Mouse (Mus musculus) forebrain, postnatal 0 days (tissue): Measurements from ENCODE around the gene Sema3b. TPM values are rescaled to one million over a fixed set of nuclear protein-coding genes. Genes with fewer than 3 reads are reported as not detected.

Experiments
- ATAC-seq: fragments of 200-750 bp; cut with Nextera tagmentation; 2 replicates; pipeline ENCODE4 v1.8.0; 2017; ENCODE audit warnings: mild to moderate bottlenecking, moderate library complexity
- DNase-seq: peaks from one replicate; pipeline ENCODE4 v3.0.0-alpha.2; 2015
- H3K27ac ChIP-seq: fragments of 300-500 bp; sonication (generic); 2 replicates; pipeline ENCODE4 v1.5.1; 2014; ENCODE audit warnings: low read depth, mild to moderate bottlenecking, antibody characterized with exemption, low read length, moderate library complexity, mixed read lengths
- H3K27me3 ChIP-seq: fragments of 300-500 bp; sonication (generic); 2 replicates; pipeline ENCODE4 v1.6.1; 2014; ENCODE audit warnings: mild to moderate bottlenecking, low read length, mixed read lengths; ENCODE audit not compliant: insufficient read depth
- H3K36me3 ChIP-seq: fragments of 300-500 bp; sonication (generic); 2 replicates; pipeline ENCODE4 v1.6.1; 2014; ENCODE audit warnings: mild to moderate bottlenecking, moderate library complexity; ENCODE audit not compliant: insufficient read depth
- H3K4me1 ChIP-seq: fragments of 300-500 bp; sonication (generic); 2 replicates; pipeline ENCODE4 v1.6.1; 2014; ENCODE audit warnings: antibody characterized with exemption; ENCODE audit not compliant: insufficient read depth
- H3K4me2 ChIP-seq: fragments of 300-500 bp; sonication (generic); 2 replicates; pipeline ENCODE4 v1.6.1; 2014; ENCODE audit warnings: low read depth, mild to moderate bottlenecking, moderate library complexity
- H3K4me3 ChIP-seq: fragments of 300-500 bp; sonication (generic); 2 replicates; pipeline ENCODE4 v1.5.1; 2014; ENCODE audit warnings: low read depth, low read length, mixed read lengths
- H3K9ac ChIP-seq: fragments of 300-500 bp; sonication (generic); 2 replicates; pipeline ENCODE4 v1.6.1; 2014; ENCODE audit warnings: mild to moderate bottlenecking
- H3K9me3 ChIP-seq: fragments of 300-500 bp; sonication (generic); 2 replicates; pipeline ENCODE4 v1.6.1; 2016; ENCODE audit warnings: low read length
- CTCF ChIP-seq: sonication (generic); IDR thresholded peaks from 2 replicates; pipeline ENCODE4 v1.5.1; 2016; ENCODE audit warnings: antibody characterized with exemption, control low read depth, low read depth
- WGBS: fragments of 180-500 bp; shearing (Covaris S2); extraction: QIAGEN DNeasy Blood & Tissue Kit; methylation state at CpG from one replicate; pipeline ENCODE4 v1.1.7; 2014; 5-methylcytosine and 5-hydroxymethylcytosine counted together
- polyA plus RNA-seq: library from polyadenylated mRNA; unstranded; fragments of >200 nt; fragmentation: Nextera tagmentation; extraction: Ambion mirVana; gene quantifications from 2 replicates; pipeline ENCODE4 v1.2.1, GENCODE M21; 2015
- total RNA-seq: library from RNA; depleted of rRNA; stranded (reverse); fragments of >200 nt; gene quantifications from 2 replicates; pipeline ENCODE4 v1.2.3, GENCODE M21; 2014

Gene Sema3b
- total and polyA plus RNA-seq, 2 experiments from 2014 or later, result 4.4 to 6.5 TPM

GRCm38 (mm10) chr9:107598385-107598784 lies 10.6 kb downstream of the Sema3b start:
- peaks cover 9% of the 10 kb centered on the region for H3K36me3 ChIP-seq
- no peak overlapping the region for H3K27ac ChIP-seq
- no peaks in the 10 kb centered on the region for H3K9me3 ChIP-seq
- TF ChIP-seq CTCF, result no peak
- no peaks in the 10 kb centered on the region for H3K27me3 ChIP-seq
- no peak overlapping the region for H3K9ac ChIP-seq
- ATAC-seq, result no peak
- no peak overlapping the region for H3K4me3 ChIP-seq
- no peak overlapping the region for H3K4me2 ChIP-seq
- 74% methylated on average over 5 of the region's 5 CpGs for WGBS
- no peaks in the 10 kb centered on the region for H3K4me1 ChIP-seq
- no peak for DNase-seq

GRCm38 (mm10) chr9:107596619-107597569 lies 12.1 kb downstream of the Sema3b start:
- no peak overlapping the region for H3K4me2 ChIP-seq
- H3K9ac ChIP-seq, result no peak overlapping the region
- no peak overlapping the region for H3K4me3 ChIP-seq
- no peaks in the 10 kb centered on the region for H3K27me3 ChIP-seq
- WGBS, result 86% methylated on average over 11 of the region's 11 CpGs
- DNase-seq (no peak), ATAC-seq (no peak)
- no peaks in the 10 kb centered on the region for H3K4me1 ChIP-seq
- H3K36me3 ChIP-seq, result peaks cover 22% of the 10 kb centered on the region
- H3K27ac ChIP-seq, result no peak overlapping the region
- no peaks in the 10 kb centered on the region for H3K9me3 ChIP-seq
- TF ChIP-seq CTCF, result no peak

- WGBS, result 74% methylated on average over 8 of the region's 8 CpGs
- no peak for ATAC-seq
Measured at GRCm38 (mm10) chr9:107594281-107595062, 14.6 kb downstream of the Sema3b start.

GRCm38 (mm10) chr9:107593101-107593976 lies 15.7 kb downstream of the Sema3b start:
- DNase-seq, result peak; percentile 31
- no peak overlapping the region for H3K27ac ChIP-seq
- WGBS, result 78% methylated on average over 11 of the region's 11 CpGs

More at GRCm38 (mm10) chr9:107594281-107595062, 14.6 kb downstream of the Sema3b start:
- Histone ChIP-seq H3K4me1 (no peaks in the 10 kb centered on the region), H3K27ac (no peak overlapping the region), H3K4me2 (no peak overlapping the region), H3K9me3 (no peaks in the 10 kb centered on the region), H3K4me3 (no peak overlapping the region), H3K27me3 (no peaks in the 10 kb centered on the region), H3K36me3 (peaks cover 42% of the 10 kb centered on the region), H3K9ac (no peak overlapping the region)
- TF ChIP-seq CTCF, result no peak
- no peak for DNase-seq

DNA sequence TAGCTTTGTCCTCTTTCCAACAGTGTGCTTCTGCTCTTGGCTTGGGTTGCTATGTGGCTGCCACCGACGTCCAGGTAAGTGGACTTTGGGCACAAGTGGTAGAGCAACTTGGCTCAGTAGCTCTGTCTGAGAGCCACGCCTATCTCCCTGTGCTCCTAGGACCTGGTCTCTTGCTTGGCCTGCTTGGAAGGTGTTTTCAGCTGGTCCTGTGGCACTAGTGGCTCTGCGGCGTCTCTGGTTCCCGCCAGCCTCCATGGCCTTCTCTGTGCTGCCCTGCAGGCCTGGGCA lies 18.3 kb downstream of the Sema3b start:
- no peak overlapping the region for H3K4me2 ChIP-seq
- peaks cover 6% of the 10 kb centered on the region; the same call in 1 of the 2 replicates for H3K4me1 ChIP-seq
- no peaks in the 10 kb centered on the region for H3K27me3 ChIP-seq
- H3K36me3 ChIP-seq, result peaks cover 42% of the 10 kb centered on the region
- no peaks in the 10 kb centered on the region for H3K9me3 ChIP-seq
- DNase-seq (no peak), ATAC-seq (no peak)
- WGBS, result 98% methylated on average over 6 of the region's 6 CpGs
- H3K27ac ChIP-seq, result no peak overlapping the region
- H3K9ac ChIP-seq, result no peak overlapping the region
- TF ChIP-seq CTCF, result no peak
- H3K4me3 ChIP-seq, result no peak overlapping the region

More at GRCm38 (mm10) chr9:107593101-107593976, 15.7 kb downstream of the Sema3b start:
- Histone ChIP-seq H3K4me3 (no peak overlapping the region), H3K4me2 (no peak overlapping the region), H3K9me3 (no peaks in the 10 kb centered on the region), H3K9ac (no peak overlapping the region), H3K27me3 (no peaks in the 10 kb centered on the region), H3K36me3 (peaks cover 42% of the 10 kb centered on the region), H3K4me1 (peaks cover 2% of the 10 kb centered on the region; the same call in 1 of the 2 replicates)
- no peak for TF ChIP-seq CTCF
- peak; percentile 64 for ATAC-seq

DNA sequence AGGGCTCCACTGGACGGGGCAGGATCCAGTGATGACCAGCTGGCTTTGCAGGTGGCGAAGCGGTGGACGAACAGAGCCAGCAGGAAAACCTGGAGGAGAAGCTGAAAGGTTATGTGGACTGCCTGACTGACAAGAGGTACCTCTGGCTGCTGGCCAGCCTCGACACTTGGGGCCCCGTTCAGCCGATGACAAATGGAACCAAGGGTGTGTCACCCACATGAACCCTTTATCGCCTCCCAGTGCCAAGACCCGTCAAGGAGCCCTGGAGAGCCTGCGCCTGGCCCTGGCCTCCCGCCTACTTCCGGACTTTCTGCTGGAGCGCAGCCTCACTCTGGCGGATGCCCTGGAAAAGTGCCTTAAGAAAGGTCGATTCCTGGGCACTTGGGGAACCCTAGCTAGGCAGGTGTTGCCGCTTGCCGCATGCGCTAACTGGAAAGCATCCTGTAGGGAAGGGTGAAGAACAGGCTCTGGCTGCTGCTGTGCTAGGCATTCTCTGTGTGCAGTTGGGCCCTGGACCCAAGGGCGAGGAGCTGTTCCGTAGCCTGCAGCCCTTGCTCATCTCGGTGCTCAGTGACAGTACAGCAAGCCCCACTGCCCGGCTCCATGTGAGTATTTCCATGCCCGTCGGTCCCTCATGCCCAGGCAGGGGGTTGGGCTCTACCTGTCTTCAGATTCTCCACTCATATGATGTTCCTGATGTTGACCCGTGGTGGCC lies 18.8 kb downstream of the Sema3b start:
- no peaks in the 10 kb centered on the region for H3K27me3 ChIP-seq
- H3K9me3 ChIP-seq, result no peaks in the 10 kb centered on the region
- no peak overlapping the region for H3K27ac ChIP-seq
- no peak overlapping the region for H3K9ac ChIP-seq
- TF ChIP-seq CTCF, result no peak
- peaks cover 6% of the 10 kb centered on the region; the same call in 1 of the 2 replicates for H3K4me1 ChIP-seq
- no peak for DNase-seq
- no peak overlapping the region for H3K4me3 ChIP-seq
- no peak overlapping the region for H3K4me2 ChIP-seq
- ATAC-seq, result no peak
- 88% methylated on average over 25 of the region's 25 CpGs for WGBS
- peaks cover 42% of the 10 kb centered on the region for H3K36me3 ChIP-seq
